ENCODE assay signal across 8 mouse cellular contexts in the genomic region with DNA sequence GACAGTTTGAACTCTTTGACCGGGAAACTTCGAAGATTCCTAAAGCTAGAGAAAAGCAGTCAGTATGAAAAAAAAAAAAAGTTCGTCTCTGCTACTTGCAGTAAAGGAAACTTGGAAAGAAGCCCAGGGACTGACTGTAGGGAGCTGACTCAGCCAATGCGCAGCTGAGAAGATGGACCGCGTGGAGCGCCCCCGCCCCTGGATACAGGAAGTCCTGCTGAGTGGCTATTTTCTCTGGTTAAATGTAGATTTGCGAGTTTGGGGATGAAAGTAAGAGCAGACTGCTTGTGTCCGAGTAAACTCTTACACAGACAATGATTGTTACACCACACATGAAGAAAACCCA. TPM values are rescaled to one million over a fixed set of nuclear protein-coding genes. Genes with fewer than 3 reads are reported as not detected.
DNase-seq lines count a peak whose midpoint lies in the region; ATAC-seq and TF ChIP-seq lines count a peak whose summit lies in the region.

No protein-coding gene starts in this region.

- no peak for TF ChIP-seq POLR2A in cerebellum, adult 2 months (IDR thresholded peaks at IDR 0.05; ENCODE audit: borderline replicate concordance, insufficient read depth, low read length)

- ATAC-seq in CD4-positive, CD25-positive, alpha-beta regulatory T cell, adult 4 months = peak; percentile 61
- ATAC-seq in liver, postnatal 0 days = peak; percentile 65
- ATAC-seq in neural tube, embryonic 12.5 days (ENCODE audit: low FRiP score, low read depth) = peak; percentile 67

- TF ChIP-seq EP300 in liver, postnatal 0 days (IDR thresholded peaks at IDR 0.05; ENCODE audit: low read depth) = no peak

- peak; percentile 50 to 64 for DNase-seq in cerebellum, adult 2 months
- peak; percentile 72 to 93 for DNase-seq in frontal cortex, adult 2 months (ENCODE audit: extremely low spot score in 1 of 2, low spot score in 1 of 2)
- peak; percentile 84 for DNase-seq in heart, postnatal 4 days
- DNase-seq in layer of hippocampus, adult 2 months (ENCODE audit: low spot score in 2 of 2) = peak; percentile 56 to 78
- DNase-seq in liver, postnatal 0 days = peak; percentile 69
- peak; percentile 29 for DNase-seq in thymus, postnatal 0 days (ENCODE audit: low spot score)

- no peak overlapping the region; the same call in 1 of the 2 replicates for H3K9ac ChIP-seq in liver, postnatal 0 days (replicated peaks)
- H3K9ac ChIP-seq in neural tube, embryonic 12.5 days = no peak overlapping the region

- no peaks in the 10 kb centered on the region for H3K27me3 ChIP-seq in cerebellum, adult 2 months (ENCODE audit: control insufficient read depth, insufficient read depth, low read length)
- H3K27me3 ChIP-seq in liver, postnatal 0 days (ENCODE audit: insufficient read depth, low read length) = no peaks in the 10 kb centered on the region
- no peaks in the 10 kb centered on the region for H3K27me3 ChIP-seq in neural tube, embryonic 12.5 days (replicated peaks)

- H3K27ac ChIP-seq in cerebellum, adult 2 months (ENCODE audit: insufficient read depth, low read length) = no peak overlapping the region
- H3K27ac ChIP-seq in layer of hippocampus, adult 2 months = peak overlapping the region; percentile 76
- peak overlapping the region; percentile 75 for H3K27ac ChIP-seq in liver, postnatal 0 days (ENCODE audit: low read depth)
- no peak overlapping the region for H3K27ac ChIP-seq in neural tube, embryonic 12.5 days

- no peak overlapping the region for H3K4me3 ChIP-seq in cerebellum, adult 2 months (replicated peaks; ENCODE audit: insufficient read depth, low read depth, low read length)
- peak overlapping the region; percentile 39 for H3K4me3 ChIP-seq in layer of hippocampus, adult 2 months
- H3K4me3 ChIP-seq in liver, postnatal 0 days (ENCODE audit: low read depth, low read length) = peak overlapping the region; percentile 27
- H3K4me3 ChIP-seq in neural tube, embryonic 12.5 days = no peak overlapping the region

- WGBS in cerebellum, adult 2 months = 12% methylated on average over 10 of the region's 10 CpGs
- 5% methylated on average over 10 of the region's 10 CpGs for WGBS in liver, postnatal 0 days (ENCODE audit: insufficient replicate concordance)
- 4% methylated on average over 10 of the region's 10 CpGs for WGBS in neural tube, embryonic 12.5 days

- no peaks in the 10 kb centered on the region for H3K9me3 ChIP-seq in liver, postnatal 0 days (ENCODE audit: low read length)
- no peaks in the 10 kb centered on the region for H3K9me3 ChIP-seq in neural tube, embryonic 12.5 days

- peaks cover 4% of the 10 kb centered on the region; the same call in 1 of the 2 replicates for H3K4me1 ChIP-seq in cerebellum, adult 2 months (ENCODE audit: control insufficient read depth, insufficient read depth, low read length)
- H3K4me1 ChIP-seq in liver, postnatal 0 days (ENCODE audit: insufficient read depth) = peaks cover 9% of the 10 kb centered on the region
- peaks cover 15% of the 10 kb centered on the region for H3K4me1 ChIP-seq in neural tube, embryonic 12.5 days

- peak overlapping the region; percentile 69 for H3K4me2 ChIP-seq in liver, postnatal 0 days (ENCODE audit: low read depth, low read length)
- H3K4me2 ChIP-seq in neural tube, embryonic 12.5 days (replicated peaks) = peak overlapping the region; percentile 37

- no peaks in the 10 kb centered on the region for H3K36me3 ChIP-seq in liver, postnatal 0 days (replicated peaks; ENCODE audit: insufficient read depth, low read length)
- no peaks in the 10 kb centered on the region for H3K36me3 ChIP-seq in neural tube, embryonic 12.5 days

- TF ChIP-seq CTCF in cerebellum, adult 2 months (IDR thresholded peaks at IDR 0.05; ENCODE audit: borderline replicate concordance, insufficient read depth, low read depth, low read length) = no peak
- no peak for TF ChIP-seq CTCF in layer of hippocampus, adult 2 months (conservative IDR thresholded peaks at IDR 0.05)
- peak; percentile 5; the same call in 1 of the 2 replicates for TF ChIP-seq CTCF in liver, postnatal 0 days (IDR thresholded peaks at IDR 0.05; ENCODE audit: low read depth)

RNA-seq across cellular contexts. Expression of gene Rfx8, which starts 41.2 kb away (rescaled TPM):
- not detected for polyA plus RNA-seq in CD4-positive, CD25-positive, alpha-beta regulatory T cell, adult 4 months (2017; shearing (Covaris generic))
- 0.26 and 0.29 TPM in 2 replicates for polyA plus RNA-seq in cerebellum, adult 2 months (2012; rRNA removed)
- 0.26 and 0.48 TPM in 2 replicates for polyA plus RNA-seq in frontal cortex, adult 2 months (2012; rRNA removed)
- under 1 TPM; 0.57 to 0.72 TPM for total RNA-seq in heart, postnatal 4 days (2021)
- under 1 TPM; 0.22 to 0.51 TPM for total RNA-seq in layer of hippocampus, adult 2 months (2021)
- polyA plus RNA-seq in liver, postnatal 0 days (2015; fragmentation: Nextera tagmentation; extraction: Ambion mirVana) = 0.09 TPM in 1 of 2 replicates, not detected in the other
- 0.27 TPM in 1 of 2 replicates, not detected in the other for polyA plus RNA-seq in neural tube, embryonic 12.5 days (2016; fragmentation: Nextera tagmentation; extraction: Ambion mirVana)
- 0.12 and 0.31 TPM in 2 replicates for polyA plus RNA-seq in thymus, postnatal 0 days (2015; fragmentation: Nextera tagmentation; extraction: Ambion mirVana)

RNA-seq across cellular contexts. Expression of gene Gm3646, which starts 43.1 kb away (rescaled TPM):
- not detected for polyA plus RNA-seq in CD4-positive, CD25-positive, alpha-beta regulatory T cell, adult 4 months (2017; shearing (Covaris generic))
- polyA plus RNA-seq in cerebellum, adult 2 months (2012; rRNA removed) = not detected in 2 replicates
- polyA plus RNA-seq in frontal cortex, adult 2 months (2012; rRNA removed) = not detected in 2 replicates
- total RNA-seq in heart, postnatal 4 days (2021) = 1 to 10 TPM; 8.2 to 8.6 TPM
- not detected for total RNA-seq in layer of hippocampus, adult 2 months (2021)
- not detected in 2 replicates for polyA plus RNA-seq in liver, postnatal 0 days (2015; fragmentation: Nextera tagmentation; extraction: Ambion mirVana)
- polyA plus RNA-seq in neural tube, embryonic 12.5 days (2016; fragmentation: Nextera tagmentation; extraction: Ambion mirVana) = not detected in 2 replicates
- not detected in 2 replicates for polyA plus RNA-seq in thymus, postnatal 0 days (2015; fragmentation: Nextera tagmentation; extraction: Ambion mirVana)

Comparison
In these comparisons a context has a peak if more than half of its experiments do, and no peak if none do; other contexts are left out.
1. DNase-seq: peak in every context shown above with its lines; median percentile 84 in heart, postnatal 4 days; 82 in frontal cortex, adult 2 months; 69 in liver, postnatal 0 days; 67 in layer of hippocampus, adult 2 months; 57 in cerebellum, adult 2 months; 29 in thymus, postnatal 0 days.
2. H3K27ac ChIP-seq: peak in layer of hippocampus, adult 2 months (single experiment) and liver, postnatal 0 days (single experiment); none in cerebellum, adult 2 months (single experiment) and neural tube, embryonic 12.5 days (single experiment).
3. H3K4me3 ChIP-seq: peak in layer of hippocampus, adult 2 months (single experiment) and liver, postnatal 0 days (single experiment); none in cerebellum, adult 2 months (single experiment) and neural tube, embryonic 12.5 days (single experiment).
4. Peak in every context shown above with its lines, with median percentiles within 50 percentile points of each other: ATAC-seq.